Mouse (Mus musculus) spleen, adult 2 months (tissue): ENCODE measurements around the gene Megf11.

Source experiments
- CTCF ChIP-seq: fragments of 200-500 bp; IDR thresholded peaks from 2 replicates; pipeline ENCODE4 v1.5.1; 2011; ENCODE audit warnings: mild to moderate bottlenecking, inconsistent platforms; ENCODE audit not compliant: insufficient read depth, insufficient read length, insufficient replicate concordance; ENCODE audit errors: extremely low read depth
- POLR2A ChIP-seq: fragments of 200-500 bp; IDR thresholded peaks from 2 replicates; pipeline ENCODE4 v1.6.1; 2011; ENCODE audit warnings: low read depth, low read length, inconsistent platforms

DNA sequence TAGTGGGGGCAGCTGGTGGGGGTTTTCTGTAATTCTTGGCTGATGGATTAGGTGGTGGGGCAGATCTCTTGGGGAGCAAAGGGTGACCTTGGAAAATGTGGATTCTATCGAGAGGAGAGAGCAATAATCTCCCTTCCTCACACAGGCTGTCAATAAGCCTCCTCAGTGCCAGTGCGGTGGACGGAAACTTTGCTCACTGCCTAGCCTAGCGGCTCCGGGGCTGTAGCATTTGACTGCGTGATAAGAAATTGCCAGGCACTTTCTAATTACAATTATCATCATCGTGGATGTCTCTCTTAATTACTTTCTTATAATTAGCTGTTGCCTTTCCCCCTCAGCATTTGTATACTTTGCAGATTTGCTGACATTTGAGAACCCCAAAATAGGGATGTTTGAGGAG is 157.7 kb downstream of the Megf11 start:
- no peak for TF ChIP-seq CTCF
- no peak for TF ChIP-seq POLR2A
